Mouse (Mus musculus): ENCODE results near the gene Cep131. TPM values are rescaled to one million over a fixed set of nuclear protein-coding genes. Genes with fewer than 3 reads are reported as not detected.

Gene Cep131
- polyA plus RNA-seq, 1 experiment from 2014 or later, result 6.3 TPM

DNA sequence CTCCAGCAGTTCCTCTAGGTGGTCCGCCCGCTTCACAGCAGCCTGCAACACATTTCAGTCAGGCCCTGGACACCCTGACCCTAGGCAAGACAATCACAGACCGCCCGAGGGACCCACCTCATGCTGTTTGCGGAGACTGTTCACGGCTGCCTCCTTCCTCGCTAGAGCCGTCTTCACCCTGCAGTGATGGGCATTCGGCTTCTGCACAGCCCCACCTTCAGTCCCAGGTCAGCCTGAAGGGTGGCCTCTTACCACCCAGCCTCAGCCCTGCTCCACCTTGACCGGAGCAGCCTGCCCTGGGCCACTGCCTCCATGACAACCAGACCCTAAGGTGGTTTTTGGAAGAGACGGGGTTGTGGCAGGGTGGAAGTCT is 22.0 kb downstream of the Cep131 start:
- no peak for ATAC-seq (ENCODE audit: low FRiP score, low TSS enrichment)
- H3K36me3 ChIP-seq (ENCODE audit: control insufficient read depth, insufficient read depth, low read length), result 0 out of 2 replicates have a peak, but pooled peaks cover 3% of the 10 kb centered on the region

DNA sequence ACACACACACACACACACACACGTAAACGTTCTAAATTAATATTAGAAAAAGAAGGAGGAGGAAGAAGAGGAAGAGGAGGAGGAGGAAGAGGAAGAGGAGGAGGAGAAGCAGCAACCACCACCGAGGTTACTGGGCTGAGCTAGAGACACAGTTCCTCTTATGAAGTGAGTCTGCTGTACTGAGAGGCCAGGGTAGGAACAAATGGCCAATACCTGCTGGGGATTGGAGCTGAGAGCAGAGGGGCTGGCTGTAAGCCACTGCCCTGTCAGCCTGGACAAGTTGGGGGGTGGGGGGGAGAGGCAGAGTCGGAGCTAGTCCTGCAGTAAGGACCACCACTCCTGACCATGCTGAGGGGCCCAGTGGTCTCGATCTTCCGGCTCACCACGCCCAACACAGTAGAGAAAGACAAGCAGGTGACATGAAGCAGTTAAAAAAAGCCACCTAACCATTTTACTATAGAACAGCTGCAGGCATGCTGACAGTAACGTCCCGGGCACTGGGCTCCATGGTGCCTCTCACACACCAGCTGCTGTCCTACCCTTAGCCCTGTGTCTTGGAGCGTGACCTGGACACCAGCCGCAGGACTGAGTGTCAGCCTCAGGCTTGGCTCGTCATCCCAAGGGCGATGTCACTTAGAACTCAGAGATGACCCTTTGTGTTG is 22.5 kb downstream of the Cep131 start:
- Histone ChIP-seq H3K4me2 (replicated peaks; ENCODE audit: low read depth) (no peak overlapping the region), H3K4me3 (ENCODE audit: low read depth, low read length) (no peak overlapping the region), H3K27me3 (ENCODE audit: control insufficient read depth, insufficient read depth, low read length) (no peaks in the 10 kb centered on the region), H3K4me1 (replicated peaks; ENCODE audit: control insufficient read depth, insufficient read depth) (no peaks in the 10 kb centered on the region), H3K36me3 (ENCODE audit: control insufficient read depth, insufficient read depth, low read length) (no peaks in the 10 kb centered on the region), H3K9me3 (ENCODE audit: control insufficient read depth, low read length) (no peaks in the 10 kb centered on the region), H3K9ac (ENCODE audit: low read length) (no peak overlapping the region), H3K27ac (replicated peaks) (no peak overlapping the region)
- WGBS, result 84% methylated on average over 13 of the region's 13 CpGs
- DNase-seq (ENCODE audit: low spot score), result no peak
- TF ChIP-seq EP300 (optimal IDR thresholded peaks at IDR 0.05) (no peak), CTCF (IDR thresholded peaks at IDR 0.05; ENCODE audit: low read depth) (no peak)
- ATAC-seq (ENCODE audit: low FRiP score, low TSS enrichment), result no peak

More for the DNA sequence above, 22.0 kb downstream of the Cep131 start:
- H3K4me3 ChIP-seq (ENCODE audit: low read depth, low read length), result no peak overlapping the region
- no peaks in the 10 kb centered on the region for H3K27me3 ChIP-seq (ENCODE audit: control insufficient read depth, insufficient read depth, low read length)
- WGBS, result 89% methylated on average over 11 of the region's 11 CpGs
- no peak overlapping the region for H3K4me2 ChIP-seq (replicated peaks; ENCODE audit: low read depth)
- H3K9me3 ChIP-seq (ENCODE audit: control insufficient read depth, low read length), result no peaks in the 10 kb centered on the region
- no peak for TF ChIP-seq EP300 (optimal IDR thresholded peaks at IDR 0.05)
- no peak for TF ChIP-seq CTCF (IDR thresholded peaks at IDR 0.05; ENCODE audit: low read depth)
- no peaks in the 10 kb centered on the region for H3K4me1 ChIP-seq (replicated peaks; ENCODE audit: control insufficient read depth, insufficient read depth)
- no peak for DNase-seq (ENCODE audit: low spot score)
- H3K9ac ChIP-seq (ENCODE audit: low read length), result no peak overlapping the region
- no peak overlapping the region for H3K27ac ChIP-seq (replicated peaks)

DNA sequence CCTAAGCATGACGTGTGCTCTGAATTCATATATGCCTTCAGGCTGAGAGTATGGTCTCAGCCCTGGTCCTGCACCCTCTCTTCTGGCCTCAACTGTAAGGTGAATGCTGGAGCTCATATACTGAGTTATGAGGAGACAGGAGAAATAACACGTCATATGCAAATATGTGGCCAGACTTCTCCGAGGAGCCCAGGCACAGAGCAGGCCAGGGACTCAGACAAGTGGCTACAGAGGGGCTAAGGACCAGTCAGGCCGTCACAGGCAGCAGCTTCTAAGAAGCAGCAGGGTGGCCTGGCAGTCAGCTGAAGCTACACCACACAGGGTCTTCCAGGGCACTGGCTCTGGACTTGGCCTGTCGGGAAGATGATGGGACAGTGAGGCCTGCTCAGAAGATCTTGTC is 23.3 kb downstream of the Cep131 start:
- TF ChIP-seq CTCF (IDR thresholded peaks at IDR 0.05; ENCODE audit: low read depth) (no peak), EP300 (optimal IDR thresholded peaks at IDR 0.05) (no peak)
- no peak for ATAC-seq (ENCODE audit: low FRiP score, low TSS enrichment)
- no peaks in the 10 kb centered on the region for H3K27me3 ChIP-seq (ENCODE audit: control insufficient read depth, insufficient read depth, low read length)
- no peak overlapping the region for H3K27ac ChIP-seq (replicated peaks)
- no peak overlapping the region for H3K4me2 ChIP-seq (replicated peaks; ENCODE audit: low read depth)
- H3K4me3 ChIP-seq (ENCODE audit: low read depth, low read length), result no peak overlapping the region
- H3K9ac ChIP-seq (ENCODE audit: low read length), result no peak overlapping the region
- WGBS, result 79% methylated on average over 5 of the region's 5 CpGs
- no peaks in the 10 kb centered on the region for H3K9me3 ChIP-seq (ENCODE audit: control insufficient read depth, low read length)
- no peaks in the 10 kb centered on the region for H3K36me3 ChIP-seq (ENCODE audit: control insufficient read depth, insufficient read depth, low read length)
- H3K4me1 ChIP-seq (replicated peaks; ENCODE audit: control insufficient read depth, insufficient read depth), result no peaks in the 10 kb centered on the region
- no peak for DNase-seq (ENCODE audit: low spot score)

DNA sequence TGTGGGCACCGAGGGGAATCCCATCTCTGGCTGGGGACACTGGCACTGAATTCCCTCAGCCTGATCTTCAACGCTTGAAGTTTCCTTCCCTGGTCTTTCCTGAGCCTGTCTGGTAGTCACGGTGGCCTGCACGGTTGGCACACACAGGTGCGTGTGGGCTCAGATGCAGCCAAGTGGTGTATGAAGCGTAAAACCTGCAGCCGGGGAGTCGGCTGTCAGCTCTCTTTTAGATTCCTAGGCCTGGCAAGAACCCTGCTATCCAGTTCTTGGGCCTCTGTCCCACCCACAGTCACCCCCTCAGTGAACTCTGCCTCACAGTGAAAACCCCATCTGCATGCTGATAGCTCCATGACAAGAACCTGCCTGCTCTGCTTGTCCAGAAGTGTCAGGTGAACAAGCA is 26.0 kb downstream of the Cep131 start:
- Histone ChIP-seq H3K27ac (replicated peaks) (no peak overlapping the region), H3K4me1 (replicated peaks; ENCODE audit: control insufficient read depth, insufficient read depth) (no peaks in the 10 kb centered on the region), H3K36me3 (ENCODE audit: control insufficient read depth, insufficient read depth, low read length) (no peaks in the 10 kb centered on the region), H3K9ac (ENCODE audit: low read length) (no peak overlapping the region), H3K9me3 (ENCODE audit: control insufficient read depth, low read length) (no peaks in the 10 kb centered on the region), H3K27me3 (ENCODE audit: control insufficient read depth, insufficient read depth, low read length) (no peaks in the 10 kb centered on the region), H3K4me3 (ENCODE audit: low read depth, low read length) (no peak overlapping the region), H3K4me2 (replicated peaks; ENCODE audit: low read depth) (no peak overlapping the region)
- 60% methylated on average over 8 of the region's 8 CpGs for WGBS
- DNase-seq (ENCODE audit: low spot score) (no peak), ATAC-seq (ENCODE audit: low FRiP score, low TSS enrichment) (no peak)
- no peak for TF ChIP-seq CTCF (IDR thresholded peaks at IDR 0.05; ENCODE audit: low read depth)
- TF ChIP-seq EP300 (optimal IDR thresholded peaks at IDR 0.05), result no peak

DNA sequence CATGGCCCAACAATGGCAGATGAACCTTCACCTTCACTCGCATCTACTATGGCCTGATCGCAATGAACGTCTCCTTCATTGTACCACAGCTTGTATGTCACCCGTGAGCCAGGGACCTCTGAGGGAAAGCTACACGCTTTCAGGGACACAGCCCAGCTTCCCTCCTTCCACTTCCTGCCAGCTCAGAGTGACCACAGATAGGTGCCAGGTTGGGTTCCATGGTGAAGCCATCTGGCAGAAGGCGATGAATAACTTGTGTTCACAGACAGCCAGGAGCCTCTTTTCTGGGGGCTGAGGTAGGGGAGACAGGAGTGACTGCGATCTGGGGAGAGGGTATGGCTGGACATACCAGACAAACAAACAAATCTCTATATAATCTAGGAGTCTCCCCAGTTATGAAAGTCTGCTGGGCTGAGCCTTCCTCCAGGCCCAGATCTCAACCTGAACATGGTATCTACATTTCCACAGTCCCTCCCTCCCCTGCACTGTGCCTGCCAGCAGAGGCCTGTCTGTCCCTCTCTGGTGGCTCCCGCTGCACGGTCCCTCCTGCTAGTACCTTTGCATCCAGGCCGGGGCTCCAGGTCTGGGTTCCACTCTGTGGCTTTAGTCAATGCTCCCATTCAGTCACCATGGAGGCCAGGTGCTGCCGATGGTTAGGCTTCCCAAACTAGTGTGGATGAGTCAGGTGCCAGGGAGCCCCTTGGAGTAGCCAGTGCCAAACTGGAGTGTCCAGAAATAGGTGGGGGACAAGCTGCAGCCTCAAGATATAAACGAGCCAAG is 30.5 kb downstream of the Cep131 start:
- WGBS, result 80% methylated on average over 12 of the region's 12 CpGs
- no peak overlapping the region for H3K4me2 ChIP-seq (replicated peaks; ENCODE audit: low read depth)
- DNase-seq (ENCODE audit: low spot score) (no peak), ATAC-seq (ENCODE audit: low FRiP score, low TSS enrichment) (no peak)
- H3K4me3 ChIP-seq (ENCODE audit: low read depth, low read length), result no peak overlapping the region
- H3K9me3 ChIP-seq (ENCODE audit: control insufficient read depth, low read length), result no peaks in the 10 kb centered on the region
- peaks cover 3% of the 10 kb centered on the region; the same call in 1 of the 2 replicates for H3K4me1 ChIP-seq (replicated peaks; ENCODE audit: control insufficient read depth, insufficient read depth)
- no peaks in the 10 kb centered on the region for H3K36me3 ChIP-seq (ENCODE audit: control insufficient read depth, insufficient read depth, low read length)
- H3K27ac ChIP-seq (replicated peaks), result no peak overlapping the region
- no peaks in the 10 kb centered on the region for H3K27me3 ChIP-seq (ENCODE audit: control insufficient read depth, insufficient read depth, low read length)
- no peak for TF ChIP-seq EP300 (optimal IDR thresholded peaks at IDR 0.05)
- TF ChIP-seq CTCF (IDR thresholded peaks at IDR 0.05; ENCODE audit: low read depth), result no peak
- H3K9ac ChIP-seq (ENCODE audit: low read length), result no peak overlapping the region

DNA sequence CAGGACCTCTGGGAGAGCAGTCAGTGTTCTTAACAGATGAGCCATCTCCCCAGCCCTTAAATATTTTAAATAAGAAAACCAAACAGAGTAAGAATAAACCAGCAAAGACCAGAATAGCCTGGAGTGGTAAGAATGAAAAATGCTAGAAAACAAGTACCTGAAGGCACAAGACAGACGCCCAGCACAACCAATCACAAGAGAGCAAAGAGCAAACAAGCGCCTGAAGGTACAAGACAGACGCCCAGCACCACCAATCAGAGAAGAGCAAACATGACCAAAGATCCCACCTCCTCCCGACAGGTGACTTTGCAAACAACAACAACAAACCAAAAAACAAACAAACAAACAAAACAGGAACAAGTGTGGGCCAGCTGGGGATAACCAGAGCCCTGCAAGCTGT is 32.8 kb downstream of the Cep131 start:
- H3K9me3 ChIP-seq (ENCODE audit: control insufficient read depth, low read length), result no peaks in the 10 kb centered on the region
- no peak overlapping the region for H3K4me2 ChIP-seq (replicated peaks; ENCODE audit: low read depth)
- no peak for DNase-seq (ENCODE audit: low spot score)
- ATAC-seq (ENCODE audit: low FRiP score, low TSS enrichment), result no peak
- no peak overlapping the region for H3K27ac ChIP-seq (replicated peaks)
- H3K4me1 ChIP-seq (replicated peaks; ENCODE audit: control insufficient read depth, insufficient read depth), result peaks cover 3% of the 10 kb centered on the region; the same call in 1 of the 2 replicates
- 77% methylated on average over 4 of the region's 4 CpGs for WGBS
- no peaks in the 10 kb centered on the region for H3K27me3 ChIP-seq (ENCODE audit: control insufficient read depth, insufficient read depth, low read length)
- TF ChIP-seq CTCF (IDR thresholded peaks at IDR 0.05; ENCODE audit: low read depth) (no peak), EP300 (optimal IDR thresholded peaks at IDR 0.05) (no peak)
- no peak overlapping the region for H3K9ac ChIP-seq (ENCODE audit: low read length)
- no peaks in the 10 kb centered on the region for H3K36me3 ChIP-seq (ENCODE audit: control insufficient read depth, insufficient read depth, low read length)
- H3K4me3 ChIP-seq (ENCODE audit: low read depth, low read length), result no peak overlapping the region
